Comparison of ENCODE assay signal across 24 mouse cellular contexts in the genomic region with DNA sequence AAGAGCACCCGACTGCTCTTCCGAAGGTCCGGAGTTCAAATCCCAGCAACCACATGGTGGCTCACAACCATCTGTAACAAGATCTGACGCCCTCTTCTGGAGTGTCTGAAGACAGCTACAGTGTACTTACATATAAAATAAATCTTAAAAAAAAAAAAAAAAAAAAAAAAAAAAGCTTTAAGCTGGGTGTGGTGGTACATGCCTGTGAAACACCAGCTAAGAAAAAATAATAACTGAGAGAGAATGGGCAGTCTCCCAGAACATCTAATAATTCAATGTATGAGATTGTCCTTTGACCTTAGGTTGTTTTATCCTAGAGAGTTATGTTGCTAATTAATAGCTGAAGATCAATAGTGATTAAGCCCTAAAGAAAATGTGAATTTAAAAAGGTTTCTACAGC. TPM values are rescaled to one million over a fixed set of nuclear protein-coding genes. Genes with fewer than 3 reads are reported as not detected.
"Had no signal": no experiment of that assay in that cellular context is flagged by ENCODE, and none has a peak within 500 bp of the region (broad histone marks: within the 10 kb centered on the region; RNA-seq: fewer than 3 reads in every experiment).

No protein-coding gene starts in this region.

RNA-seq across cellular contexts. Expression of a gene that starts 32.0 kb away (rescaled TPM):
- total RNA-seq: left cerebral cortex, postnatal 10 days; left cerebral cortex, postnatal 14 days; left cerebral cortex, postnatal 25 days; left cerebral cortex, postnatal 36 days; left cerebral cortex, postnatal 4 days; liver, adult 2 months; megakaryocyte progenitor cell, adult 5-6 weeks; megakaryocyte, adult 5-6 weeks; midbrain, postnatal 0 days had no signal
- polyA plus RNA-seq: limb, embryonic 10.5 days; limb, embryonic 11.5 days; limb, embryonic 12.5 days; limb, embryonic 15.5 days; liver, adult 2 months; lung, adult 2 months; lung, embryonic 14.5 days; lung, postnatal 0 days; macrophage; midbrain, embryonic 11.5 days; midbrain, embryonic 13.5 days; midbrain, embryonic 14.5 days; midbrain, embryonic 16.5 days; myocyte; neural tube, embryonic 11.5 days; neural tube, embryonic 12.5 days had no signal
